Mouse (Mus musculus): ENCODE data around the gene Kif27. TPM values are rescaled to one million over a fixed set of nuclear protein-coding genes. Genes with fewer than 3 reads are reported as not detected.

Kif27 gene
- polyA plus RNA-seq, 1 experiment from 2014 or later: 0.84 TPM

GRCm38 (mm10) chr13:58289308-58289707 is 69.6 kb downstream of the Kif27 start:
- Histone ChIP-seq H3K27me3 (ENCODE audit: insufficient read depth, low read length) (no peaks in the 10 kb centered on the region), H3K27ac (ENCODE audit: low read length) (no peak overlapping the region), H3K4me2 (replicated peaks; ENCODE audit: low read depth, low read length) (no peak overlapping the region), H3K9ac (replicated peaks; ENCODE audit: low read length) (no peak overlapping the region), H3K4me3 (ENCODE audit: low read length) (no peak overlapping the region), H3K9me3 (ENCODE audit: low read length) (no peaks in the 10 kb centered on the region), H3K36me3 (ENCODE audit: insufficient read depth, low read length) (no peaks in the 10 kb centered on the region), H3K4me1 (ENCODE audit: insufficient read depth, low read length) (0 out of 2 replicates have a peak, but pooled peaks cover 7% of the 10 kb centered on the region)
- ATAC-seq (ENCODE audit: low FRiP score, low TSS enrichment): no peak
- 63% methylated on average over 1 of the region's 1 CpGs for WGBS

- 14% methylated on average over 13 of the region's 13 CpGs for WGBS
Observed at GRCm38 (mm10) chr13:58287822-58288221, 71.1 kb downstream of the Kif27 start.

GRCm38 (mm10) chr13:58283466-58283865 is 75.5 kb downstream of the Kif27 start:
- H3K4me1 ChIP-seq (ENCODE audit: insufficient read depth, low read length): no peaks in the 10 kb centered on the region
- no peak overlapping the region for H3K27ac ChIP-seq (ENCODE audit: low read length)
- no peak overlapping the region for H3K4me2 ChIP-seq (replicated peaks; ENCODE audit: low read depth, low read length)
- no peak overlapping the region for H3K9ac ChIP-seq (replicated peaks; ENCODE audit: low read length)
- no peak overlapping the region for H3K4me3 ChIP-seq (ENCODE audit: low read length)
- no peaks in the 10 kb centered on the region for H3K27me3 ChIP-seq (ENCODE audit: insufficient read depth, low read length)
- WGBS: 52% methylated on average over 4 of the region's 4 CpGs
- no peaks in the 10 kb centered on the region for H3K36me3 ChIP-seq (ENCODE audit: insufficient read depth, low read length)
- no peaks in the 10 kb centered on the region for H3K9me3 ChIP-seq (ENCODE audit: low read length)
- no peak for ATAC-seq (ENCODE audit: low FRiP score, low TSS enrichment)

More at GRCm38 (mm10) chr13:58287822-58288221, 71.1 kb downstream of the Kif27 start:
- H3K9ac ChIP-seq (replicated peaks; ENCODE audit: low read length): no peak overlapping the region
- no peak overlapping the region for H3K27ac ChIP-seq (ENCODE audit: low read length)
- H3K36me3 ChIP-seq (ENCODE audit: insufficient read depth, low read length): no peaks in the 10 kb centered on the region
- no peak overlapping the region for H3K4me3 ChIP-seq (ENCODE audit: low read length)
- H3K4me1 ChIP-seq (ENCODE audit: insufficient read depth, low read length): 0 out of 2 replicates have a peak, but pooled peaks cover 5% of the 10 kb centered on the region
- no peak overlapping the region for H3K4me2 ChIP-seq (replicated peaks; ENCODE audit: low read depth, low read length)
- no peaks in the 10 kb centered on the region for H3K27me3 ChIP-seq (ENCODE audit: insufficient read depth, low read length)
- no peaks in the 10 kb centered on the region for H3K9me3 ChIP-seq (ENCODE audit: low read length)
- peak; percentile 67; the same call in 1 of the 2 replicates for ATAC-seq (ENCODE audit: low FRiP score, low TSS enrichment)

GRCm38 (mm10) chr13:58281936-58282335 is 77.0 kb downstream of the Kif27 start:
- WGBS: 64% methylated on average over 4 of the region's 4 CpGs
- Histone ChIP-seq H3K27ac (ENCODE audit: low read length) (no peak overlapping the region), H3K9me3 (ENCODE audit: low read length) (no peaks in the 10 kb centered on the region), H3K36me3 (ENCODE audit: insufficient read depth, low read length) (no peaks in the 10 kb centered on the region), H3K4me1 (ENCODE audit: insufficient read depth, low read length) (no peaks in the 10 kb centered on the region), H3K9ac (replicated peaks; ENCODE audit: low read length) (no peak overlapping the region), H3K4me3 (ENCODE audit: low read length) (no peak overlapping the region), H3K27me3 (ENCODE audit: insufficient read depth, low read length) (no peaks in the 10 kb centered on the region), H3K4me2 (replicated peaks; ENCODE audit: low read depth, low read length) (no peak overlapping the region)
- ATAC-seq (ENCODE audit: low FRiP score, low TSS enrichment): no peak

GRCm38 (mm10) chr13:58280528-58280927 is 78.4 kb downstream of the Kif27 start:
- H3K36me3 ChIP-seq (ENCODE audit: insufficient read depth, low read length): no peaks in the 10 kb centered on the region
- H3K4me3 ChIP-seq (ENCODE audit: low read length): no peak overlapping the region
- no peak overlapping the region for H3K4me2 ChIP-seq (replicated peaks; ENCODE audit: low read depth, low read length)
- no peaks in the 10 kb centered on the region for H3K9me3 ChIP-seq (ENCODE audit: low read length)
- H3K9ac ChIP-seq (replicated peaks; ENCODE audit: low read length): no peak overlapping the region
- WGBS: 81% methylated on average over 3 of the region's 3 CpGs
- H3K27ac ChIP-seq (ENCODE audit: low read length): no peak overlapping the region
- ATAC-seq (ENCODE audit: low FRiP score, low TSS enrichment): no peak
- H3K4me1 ChIP-seq (ENCODE audit: insufficient read depth, low read length): no peaks in the 10 kb centered on the region
- no peaks in the 10 kb centered on the region for H3K27me3 ChIP-seq (ENCODE audit: insufficient read depth, low read length)

- H3K36me3 ChIP-seq (ENCODE audit: insufficient read depth, low read length): no peaks in the 10 kb centered on the region
- no peak for ATAC-seq (ENCODE audit: low FRiP score, low TSS enrichment)
- WGBS: 77% methylated on average over 10 of the region's 10 CpGs
- H3K4me2 ChIP-seq (replicated peaks; ENCODE audit: low read depth, low read length): no peak overlapping the region
- no peak overlapping the region for H3K9ac ChIP-seq (replicated peaks; ENCODE audit: low read length)
- H3K27me3 ChIP-seq (ENCODE audit: insufficient read depth, low read length): no peaks in the 10 kb centered on the region
- peaks cover 18% of the 10 kb centered on the region for H3K4me1 ChIP-seq (ENCODE audit: insufficient read depth, low read length)
- no peak overlapping the region for H3K4me3 ChIP-seq (ENCODE audit: low read length)
- H3K27ac ChIP-seq (ENCODE audit: low read length): no peak overlapping the region
- H3K9me3 ChIP-seq (ENCODE audit: low read length): no peaks in the 10 kb centered on the region
Observed at GRCm38 (mm10) chr13:58276256-58276655, 82.7 kb downstream of the Kif27 start.

- peak within 1 kb of the TSS; percentile 90 for H3K9ac ChIP-seq (replicated peaks; ENCODE audit: low read length)
Observed at GRCm38 (mm10) chr13:58275599-58275998, 83.3 kb downstream of the Kif27 start, which contains the start of gene Gkap1. TSS of gene Gkap1 (minus strand) at chr13:58275699.

GRCm38 (mm10) chr13:58275076-58275475 is 83.8 kb downstream of the Kif27 start:
- no peaks in the 10 kb centered on the region for H3K36me3 ChIP-seq (ENCODE audit: insufficient read depth, low read length)
- no peaks in the 10 kb centered on the region for H3K9me3 ChIP-seq (ENCODE audit: low read length)
- H3K4me3 ChIP-seq (ENCODE audit: low read length): peak overlapping the region; percentile 87
- H3K4me1 ChIP-seq (ENCODE audit: insufficient read depth, low read length): peaks cover 18% of the 10 kb centered on the region
- no peaks in the 10 kb centered on the region for H3K27me3 ChIP-seq (ENCODE audit: insufficient read depth, low read length)
- H3K9ac ChIP-seq (replicated peaks; ENCODE audit: low read length): peak overlapping the region; percentile 90
- H3K4me2 ChIP-seq (replicated peaks; ENCODE audit: low read depth, low read length): peak overlapping the region; percentile 90
- no peak for ATAC-seq (ENCODE audit: low FRiP score, low TSS enrichment)
- H3K27ac ChIP-seq (ENCODE audit: low read length): no peak overlapping the region; the same call in 1 of the 2 replicates
- 23% methylated on average over 9 of the region's 9 CpGs for WGBS

More at GRCm38 (mm10) chr13:58275599-58275998, 83.3 kb downstream of the Kif27 start, which contains the start of gene Gkap1:
- H3K4me1 ChIP-seq (ENCODE audit: insufficient read depth, low read length): peaks cover 18% of the 10 kb centered on the region
- whole genome bisulfite sequencing: 84% methylated on average over 8 of the region's 8 CpGs
- H3K4me2 ChIP-seq (replicated peaks; ENCODE audit: low read depth, low read length): peak within 1 kb of the TSS; percentile 90
- peak within 1 kb of the TSS; percentile 81 for H3K27ac ChIP-seq (ENCODE audit: low read length)
- H3K27me3 ChIP-seq (ENCODE audit: insufficient read depth, low read length): no peaks in the 10 kb centered on the region
- H3K36me3 ChIP-seq (ENCODE audit: insufficient read depth, low read length): no peaks in the 10 kb centered on the region
- ATAC-seq (ENCODE audit: low FRiP score, low TSS enrichment): no peak
- H3K9me3 ChIP-seq (ENCODE audit: low read length): no peaks in the 10 kb centered on the region
- peak within 1 kb of the TSS; percentile 87 for H3K4me3 ChIP-seq (ENCODE audit: low read length)

- Histone ChIP-seq H3K9ac (replicated peaks; ENCODE audit: low read length) (peak overlapping the region; percentile 90), H3K9me3 (ENCODE audit: low read length) (no peaks in the 10 kb centered on the region), H3K27me3 (ENCODE audit: insufficient read depth, low read length) (no peaks in the 10 kb centered on the region), H3K27ac (ENCODE audit: low read length) (peak overlapping the region; percentile 81), H3K4me2 (replicated peaks; ENCODE audit: low read depth, low read length) (peak overlapping the region; percentile 90), H3K4me1 (ENCODE audit: insufficient read depth, low read length) (peaks cover 18% of the 10 kb centered on the region), H3K36me3 (ENCODE audit: insufficient read depth, low read length) (no peaks in the 10 kb centered on the region), H3K4me3 (ENCODE audit: low read length) (peak overlapping the region; percentile 87)
- ATAC-seq (ENCODE audit: low FRiP score, low TSS enrichment): peak; percentile 87
- under 1% methylated on average over 75 of the region's 84 CpGs for WGBS
Observed at GRCm38 (mm10) chr13:58274259-58274991, 84.5 kb downstream of the Kif27 start.

Measured in kidney, embryonic 16.5 days (tissue).